Mouse (Mus musculus) urinary bladder, postnatal 4 days (tissue): ENCODE measurements at regions not wholly inside any gene's neighbourhood (a gene's known extent, or its start where the extent isn't known, plus 50 kb on each side); places are given as distances from the start of the nearest gene placed in this dataset.

Experiments used
- DNase-seq, 2 experiments: peaks; one replicate each; pipeline ENCODE4 v3.0.0; 2021 to 2022; ENCODE audit warnings: low spot score in 2 of 2

- DNase-seq: no peak
Measured at GRCm38 (mm10) chr15:62778899-62779298, 1066.1 kb downstream of the Gsdmc2 start.

GRCm38 (mm10) chr15:62752686-62753085 is 1092.3 kb downstream of the Gsdmc2 start:
- no peak for DNase-seq

- no peak for DNase-seq
Measured at GRCm38 (mm10) chr15:62743879-62744278, 1101.1 kb downstream of the Gsdmc2 start.

- DNase-seq: no peak
Measured at GRCm38 (mm10) chr15:62740746-62741145, 1104.2 kb downstream of the Gsdmc2 start.

- no peak for DNase-seq
Measured at GRCm38 (mm10) chr15:62735334-62735733, 1109.6 kb downstream of the Gsdmc2 start.

GRCm38 (mm10) chr15:62734900-62735299 is 1110.1 kb downstream of the Gsdmc2 start:
- DNase-seq: no peak

GRCm38 (mm10) chr15:62730524-62730923 is 1114.5 kb downstream of the Gsdmc2 start:
- DNase-seq: no peak

GRCm38 (mm10) chr15:62714265-62714664 is 1130.7 kb downstream of the Gsdmc2 start:
- DNase-seq: no peak

- DNase-seq: no peak
Measured at GRCm38 (mm10) chr15:62712543-62713131, 1132.3 kb downstream of the Gsdmc2 start.

- DNase-seq: no peak
Measured at GRCm38 (mm10) chr15:62712060-62712542, 1132.9 kb downstream of the Gsdmc2 start.

GRCm38 (mm10) chr15:62709546-62709945 is 1135.4 kb downstream of the Gsdmc2 start:
- DNase-seq: no peak

- no peak for DNase-seq
Measured at GRCm38 (mm10) chr15:62698559-62698958, 1146.4 kb downstream of the Gsdmc2 start.

GRCm38 (mm10) chr15:62694734-62695133 is 1150.2 kb downstream of the Gsdmc2 start:
- DNase-seq: no peak

GRCm38 (mm10) chr15:62693671-62694070 is 1151.3 kb downstream of the Gsdmc2 start:
- no peak for DNase-seq

- DNase-seq: no peak
Measured at GRCm38 (mm10) chr15:62673410-62673809, 1171.6 kb downstream of the Gsdmc2 start.

GRCm38 (mm10) chr15:62670026-62670425 is 1175.0 kb downstream of the Gsdmc2 start:
- DNase-seq: no peak

- DNase-seq: no peak
Measured at GRCm38 (mm10) chr15:62659096-62659495, 1185.9 kb downstream of the Gsdmc2 start.

GRCm38 (mm10) chr15:62658695-62659094 is 1186.3 kb downstream of the Gsdmc2 start:
- DNase-seq: no peak

GRCm38 (mm10) chr15:62646476-62647168 is 1198.4 kb downstream of the Gsdmc2 start:
- no peak for DNase-seq

- no peak for DNase-seq
Measured at GRCm38 (mm10) chr15:62644744-62645143, 1200.2 kb downstream of the Gsdmc2 start.

- DNase-seq: no peak
Measured at GRCm38 (mm10) chr15:62644296-62644695, 1200.7 kb downstream of the Gsdmc2 start.

GRCm38 (mm10) chr15:62641051-62641710 is 1203.8 kb downstream of the Gsdmc2 start:
- DNase-seq: no peak

- no peak for DNase-seq
Measured at GRCm38 (mm10) chr15:62625406-62625805, 1219.6 kb downstream of the Gsdmc2 start.
